Mouse (Mus musculus) CH12.LX (cell line): ENCODE measurements around the gene Map1b. TPM values are rescaled to one million over a fixed set of nuclear protein-coding genes. Genes with fewer than 3 reads are reported as not detected.

Source experiments
- DNase-seq: peaks from one replicate; pipeline ENCODE4 v3.0.0-alpha.2; 2013; ENCODE audit errors: extremely low read depth
- H3K27ac ChIP-seq: 2 replicates; pipeline ENCODE4 v1.5.1; 2012; ENCODE audit warnings: low read depth, mild to moderate bottlenecking, control low read depth, moderate library complexity; ENCODE audit not compliant: insufficient read depth
- H3K27me3 ChIP-seq: replicated peaks from 2 replicates; pipeline ENCODE3; 2012; ENCODE audit warnings: inconsistent platforms
- H3K36me3 ChIP-seq, 2 experiments: replicated peaks in 1 of 2; 2 replicates each; pipeline versions ENCODE3 to v1.6.1; 2012; ENCODE audit warnings: inconsistent platforms in 1 of 2, low read length in 1 of 2, mild to moderate bottlenecking in 1 of 2, mixed read lengths in 1 of 2, moderate library complexity in 1 of 2; ENCODE audit not compliant: control insufficient read depth in 1 of 2, insufficient read depth in 1 of 2
- H3K4me1 ChIP-seq, 2 experiments: 2 replicates each; pipeline ENCODE4 v1.6.1; 2012; ENCODE audit warnings: inconsistent platforms in 1 of 2, moderate library complexity in 1 of 2; ENCODE audit not compliant: insufficient read depth in 2 of 2, control insufficient read depth in 1 of 2
- H3K4me2 ChIP-seq: 2 replicates; pipeline ENCODE4 v1.6.1; 2012; ENCODE audit warnings: low read depth, mild to moderate bottlenecking, control low read depth; ENCODE audit not compliant: poor library complexity, insufficient read depth, severe bottlenecking
- H3K4me3 ChIP-seq, 3 experiments: fragments of 150-350 bp in 1 of 3; sonication (generic) in 1 of 3; replicated peaks in 1 of 3; 2 replicates each; pipeline versions ENCODE3 to v1.5.1; 2011 to 2012; ENCODE audit warnings: low read depth in 2 of 3, low read length in 2 of 3, mild to moderate bottlenecking in 2 of 3, moderate library complexity in 2 of 3, control low read depth in 1 of 3, improper control_type of control experiment in 1 of 3, inconsistent platforms in 1 of 3, mixed read lengths in 1 of 3; ENCODE audit not compliant: poor library complexity in 1 of 3
- H3K79me2 ChIP-seq: replicated peaks from 2 replicates; pipeline ENCODE4 v1.6.1; 2012; ENCODE audit warnings: mild to moderate bottlenecking, moderate library complexity; ENCODE audit not compliant: control insufficient read depth, poor library complexity, insufficient read depth, severe bottlenecking; ENCODE audit errors: extremely low read depth
- H3K9ac ChIP-seq: 2 replicates; pipeline ENCODE4 v1.6.1; 2012; ENCODE audit warnings: low read depth, mild to moderate bottlenecking, control low read depth, moderate library complexity; ENCODE audit not compliant: insufficient read depth
- H3K9me3 ChIP-seq: replicated peaks from 2 replicates; pipeline ENCODE3; 2012; ENCODE audit warnings: low read length, inconsistent platforms, mixed read lengths
- BHLHE40 ChIP-seq: IDR thresholded peaks from 2 replicates; pipeline ENCODE4 v1.6.1; 2011; ENCODE audit warnings: mild to moderate bottlenecking, low read depth, low read length, improper control_type of control experiment
- CHD1 ChIP-seq: IDR thresholded peaks from 2 replicates; pipeline ENCODE4 v1.6.1; 2012; ENCODE audit warnings: low read depth, low read length, improper control_type of control experiment, inconsistent platforms
- GABPA ChIP-seq: IDR thresholded peaks from 2 replicates; pipeline ENCODE4 v1.6.1; 2012; ENCODE audit warnings: low read depth, low read length, improper control_type of control experiment, inconsistent platforms; ENCODE audit not compliant: insufficient replicate concordance
- HCFC1 ChIP-seq: IDR thresholded peaks from 2 replicates; pipeline ENCODE4 v1.6.1; 2012; ENCODE audit warnings: low read depth, mild to moderate bottlenecking, inconsistent platforms, low read length, improper control_type of control experiment
- JUN ChIP-seq: IDR thresholded peaks from 2 replicates; pipeline ENCODE4 v1.6.1; 2011; ENCODE audit warnings: low read depth, mild to moderate bottlenecking, low read length, improper control_type of control experiment, moderate library complexity; ENCODE audit not compliant: insufficient read depth
- KAT2A ChIP-seq: IDR thresholded peaks from 2 replicates; pipeline ENCODE4 v1.6.1; 2012; ENCODE audit warnings: low read length, improper control_type of control experiment, inconsistent platforms; ENCODE audit not compliant: insufficient replicate concordance
- NELFE ChIP-seq: IDR thresholded peaks from 2 replicates; pipeline ENCODE4 v1.6.1; 2011; ENCODE audit warnings: low read depth, low read length, improper control_type of control experiment
- NRF1 ChIP-seq: IDR thresholded peaks from 2 replicates; pipeline ENCODE4 v1.6.1; 2014; ENCODE audit warnings: low read depth, mild to moderate bottlenecking, inconsistent platforms, low read length, improper control_type of control experiment, moderate library complexity
- POLR2AphosphoS2 ChIP-seq: IDR thresholded peaks from 2 replicates; pipeline ENCODE4 v1.6.1; 2011; ENCODE audit warnings: low read depth, low read length, improper control_type of control experiment
- SIN3A ChIP-seq: IDR thresholded peaks from 2 replicates; pipeline ENCODE4 v1.6.1; 2012; ENCODE audit warnings: low read length, improper control_type of control experiment, inconsistent platforms
- SMC3 ChIP-seq: IDR thresholded peaks from 2 replicates; pipeline ENCODE4 v1.6.1; 2011; ENCODE audit warnings: low read depth, low read length, improper control_type of control experiment
- USF1 ChIP-seq: IDR thresholded peaks from 2 replicates; pipeline ENCODE4 v1.6.1; 2014; ENCODE audit warnings: low read depth, mild to moderate bottlenecking, inconsistent platforms, low read length, improper control_type of control experiment
- dilution Hi-C: fragments of 300-500 bp; cut with MboI; formaldehyde crosslinking; loops from 2 replicates; pipeline ENCODE4 v1.14.3; 2020; ENCODE audit warnings: low sequenced_read_pairs; ENCODE audit not compliant: extremely low pct_unique_long_range_greater_than_20kb, extremely low pct_ligation_motif_present
- in situ Hi-C: fragments of 300-500 bp; cut with MboI; formaldehyde crosslinking; loops from 3 replicates; pipeline ENCODE4 v1.14.3; 2019; ENCODE audit warnings: low sequenced_read_pairs, low pct_ligation_motif_present, low pct_unique_long_range_greater_than_20kb, mixed read lengths
- polyA plus RNA-seq: library from polyadenylated mRNA; unstranded; fragments of >175 nt; gene quantifications from 2 replicates; pipeline ENCODE4 v1.2.1, GENCODE M21; 2012; ENCODE audit warnings: low read depth; ENCODE audit not compliant: insufficient read length
- total RNA-seq, 2 experiments: library from RNA; depleted of rRNA; stranded (reverse); fragments of 300-350 nt in 1 of 2; fragments of >200 nt in 1 of 2; gene quantifications; 2 replicates each; pipeline ENCODE4 v1.2.3; 2012 to 2014

Map1b gene
- total and polyA plus RNA-seq, 3 experiments = 0.04 to 0.08 TPM; not detected in 1

DNA sequence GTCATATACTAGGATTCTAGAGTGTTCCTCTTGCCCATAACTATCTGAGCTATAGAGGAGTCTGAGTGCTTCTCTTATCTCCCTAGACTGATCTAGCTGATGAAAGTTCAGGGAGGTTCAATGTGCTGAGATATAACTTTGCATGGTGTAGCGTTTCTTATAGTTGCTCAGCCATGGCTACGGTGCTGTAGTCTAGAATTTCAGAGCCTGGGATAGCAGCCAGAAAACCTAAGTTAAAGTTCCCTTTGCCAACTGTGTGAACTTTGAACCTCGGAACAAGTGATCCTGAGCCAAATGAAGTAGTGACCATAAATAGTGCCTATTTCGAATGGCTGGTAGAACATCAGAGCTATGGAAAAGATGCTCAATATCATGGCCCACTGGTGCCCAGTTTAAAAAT, 56.7 kb downstream of the Map1b start (continued):
- no peak for TF ChIP-seq CHD1

DNA sequence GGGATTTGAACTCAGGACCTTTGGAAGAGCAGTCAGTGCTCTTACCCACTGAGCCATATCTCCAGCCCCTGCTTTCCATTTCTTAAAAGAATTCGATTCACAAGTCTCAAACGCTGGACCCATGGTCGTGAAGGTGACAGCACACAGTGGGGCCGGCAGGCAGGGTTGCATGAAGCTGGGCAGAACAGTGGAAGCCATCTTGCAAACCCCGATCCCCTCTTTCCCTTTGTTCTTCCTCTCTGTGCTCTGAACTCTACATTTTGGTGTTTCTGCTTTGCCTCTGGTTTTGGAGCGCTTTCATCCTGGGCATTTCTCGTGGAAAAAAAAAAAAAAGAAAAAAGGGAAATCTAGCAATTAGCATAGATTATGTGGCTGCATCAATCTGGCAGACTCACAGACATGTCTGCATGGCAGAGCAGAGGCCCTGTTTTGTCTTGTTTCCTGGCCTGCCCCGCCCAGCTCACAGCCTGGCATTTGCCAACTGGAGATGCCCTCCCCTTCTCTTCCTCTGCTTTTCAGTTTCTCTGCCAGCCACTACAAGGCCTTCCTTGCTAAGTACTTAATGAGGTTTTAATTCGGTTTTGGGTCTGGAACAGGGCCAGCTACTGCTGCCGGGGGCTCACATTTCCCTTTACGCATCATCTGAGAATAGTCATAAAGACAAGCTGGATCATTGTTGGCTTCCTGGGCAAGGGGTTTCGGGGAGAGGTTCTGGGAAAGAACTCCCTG, 57.5 kb downstream of the Map1b start:
- in situ Hi-C loops (no loop called here), dilution Hi-C loops (no loop called here)
- H3K9ac ChIP-seq = no peak overlapping the region
- no peak overlapping the region for H3K4me2 ChIP-seq
- H3K36me3 ChIP-seq = no peaks in the 10 kb centered on the region
- H3K4me1 ChIP-seq = no peaks in the 10 kb centered on the region
- H3K9me3 ChIP-seq = peaks cover 2% of the 10 kb centered on the region
- no peak for DNase-seq
- no peak overlapping the region for H3K27ac ChIP-seq
- H3K4me3 ChIP-seq = no peak overlapping the region
- no peaks in the 10 kb centered on the region for H3K79me2 ChIP-seq
- no peaks in the 10 kb centered on the region for H3K27me3 ChIP-seq
- no peak for TF ChIP-seq SMC3
- no peak for TF ChIP-seq USF1
- TF ChIP-seq HCFC1 = no peak
- no peak for TF ChIP-seq SIN3A
- TF ChIP-seq POLR2AphosphoS2 = no peak
- no peak for TF ChIP-seq GABPA
- TF ChIP-seq BHLHE40 = no peak
- TF ChIP-seq KAT2A = no peak

DNA sequence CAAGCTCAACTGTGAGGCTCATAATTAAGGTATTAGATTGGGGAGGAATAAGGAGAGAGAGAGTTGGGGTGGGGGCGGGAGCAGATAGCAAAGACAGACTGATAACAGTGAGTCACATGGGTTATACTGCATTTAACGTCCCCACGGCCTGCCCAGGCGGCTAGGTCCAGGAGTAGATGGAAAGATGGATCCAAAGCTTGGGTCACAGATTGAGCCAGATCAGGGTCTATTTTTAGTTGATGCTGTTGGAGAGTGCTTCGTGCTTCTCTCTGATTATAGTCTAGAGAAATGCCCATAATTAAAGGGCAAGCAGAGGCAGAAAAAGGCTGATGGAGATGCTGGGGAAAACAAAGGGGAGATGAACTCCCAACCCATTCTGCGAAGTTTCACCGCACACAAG, 61.4 kb downstream of the Map1b start:
- H3K4me1 ChIP-seq = no peaks in the 10 kb centered on the region
- no peaks in the 10 kb centered on the region for H3K27me3 ChIP-seq
- no peak overlapping the region for H3K27ac ChIP-seq
- H3K9ac ChIP-seq = no peak overlapping the region
- TF ChIP-seq BHLHE40 (no peak), NRF1 (no peak), JUN (no peak), NELFE (no peak)
- TF ChIP-seq, all 38 proteins: peak for 0
- Histone ChIP-seq H3K79me2 (no peaks in the 10 kb centered on the region), H3K36me3 (no peaks in the 10 kb centered on the region), H3K4me3 (no peak overlapping the region), H3K9me3 (peaks cover 2% of the 10 kb centered on the region), H3K4me2 (no peak overlapping the region)
- dilution Hi-C loops = no loop called here
- in situ Hi-C loops = no loop called here
- DNase-seq = no peak
